Mouse (Mus musculus) bone marrow macrophage, adult 2 months (primary cell): Measurements from ENCODE around the gene Asb18. TPM values are rescaled to one million over a fixed set of nuclear protein-coding genes. Genes with fewer than 3 reads are reported as not detected.

Source experiments
- H3K27ac ChIP-seq: 2 replicates; pipeline ENCODE4 v1.5.1; 2012; ENCODE audit warnings: low read depth, low read length; ENCODE audit not compliant: insufficient read depth
- H3K4me1 ChIP-seq: 2 replicates; pipeline ENCODE4 v1.6.1; 2012; ENCODE audit warnings: low read length; ENCODE audit not compliant: control insufficient read depth, insufficient read depth
- H3K4me3 ChIP-seq: 2 replicates; pipeline ENCODE4 v1.5.1; 2012; ENCODE audit warnings: mild to moderate bottlenecking, low read length, moderate library complexity; ENCODE audit not compliant: insufficient read depth
- CTCF ChIP-seq: IDR thresholded peaks from 2 replicates; pipeline ENCODE4 v1.5.1; 2012; ENCODE audit warnings: low read depth, mild to moderate bottlenecking, low read length, moderate library complexity
- POLR2A ChIP-seq: IDR thresholded peaks from 2 replicates; pipeline ENCODE4 v1.6.1; 2012; ENCODE audit warnings: mild to moderate bottlenecking, low read depth, low read length, borderline replicate concordance
- polyA plus RNA-seq: library from polyadenylated mRNA; stranded (reverse); fragments of >200 nt; gene quantifications from 2 replicates; pipeline ENCODE4 v1.2.4, GENCODE M21; 2012; ENCODE audit not compliant: missing spikeins, insufficient read depth, insufficient read length

The Asb18 gene
- polyA plus RNA-seq, 1 experiment = not detected

GRCm38 (mm10) chr1:89929181-89929580 is 85.3 kb downstream of the Asb18 start:
- Histone ChIP-seq H3K27ac (no peak overlapping the region), H3K4me3 (no peak overlapping the region), H3K4me1 (no peaks in the 10 kb centered on the region; the same call in 1 of the 2 replicates)
- no peak for TF ChIP-seq CTCF
- TF ChIP-seq POLR2A = no peak

- no peaks in the 10 kb centered on the region; the same call in 1 of the 2 replicates for H3K4me1 ChIP-seq
- H3K4me3 ChIP-seq = no peak overlapping the region
- TF ChIP-seq CTCF (no peak), POLR2A (no peak)
Observed at GRCm38 (mm10) chr1:89928676-89929075, 85.8 kb downstream of the Asb18 start.

GRCm38 (mm10) chr1:89927061-89927661 is 87.3 kb downstream of the Asb18 start:
- no peak for TF ChIP-seq POLR2A
- Histone ChIP-seq H3K4me1 (no peaks in the 10 kb centered on the region; the same call in 1 of the 2 replicates), H3K27ac (no peak overlapping the region), H3K4me3 (peak overlapping the region; percentile 62)

More at GRCm38 (mm10) chr1:89928676-89929075, 85.8 kb downstream of the Asb18 start:
- no peak overlapping the region for H3K27ac ChIP-seq

- no peaks in the 10 kb centered on the region; the same call in 1 of the 2 replicates for H3K4me1 ChIP-seq
- H3K4me3 ChIP-seq = peak overlapping the region; percentile 62
- TF ChIP-seq POLR2A = no peak
- TF ChIP-seq CTCF = no peak
- H3K27ac ChIP-seq = no peak overlapping the region
Observed at GRCm38 (mm10) chr1:89926583-89927060, 87.8 kb downstream of the Asb18 start.

GRCm38 (mm10) chr1:89925501-89926190 is 88.8 kb downstream of the Asb18 start:
- no peaks in the 10 kb centered on the region; the same call in 1 of the 2 replicates for H3K4me1 ChIP-seq
- H3K4me3 ChIP-seq = no peak overlapping the region
- TF ChIP-seq CTCF (no peak), POLR2A (no peak)
- no peak overlapping the region for H3K27ac ChIP-seq

GRCm38 (mm10) chr1:89923642-89924020 is 90.8 kb downstream of the Asb18 start:
- H3K4me1 ChIP-seq = no peaks in the 10 kb centered on the region
- TF ChIP-seq POLR2A = no peak
- no peak for TF ChIP-seq CTCF
- H3K27ac ChIP-seq = no peak overlapping the region
- no peak overlapping the region for H3K4me3 ChIP-seq

GRCm38 (mm10) chr1:89922883-89923641 is 91.4 kb downstream of the Asb18 start:
- TF ChIP-seq POLR2A = no peak
- TF ChIP-seq CTCF = no peak
- no peak overlapping the region for H3K27ac ChIP-seq
- H3K4me1 ChIP-seq = no peaks in the 10 kb centered on the region
- H3K4me3 ChIP-seq = no peak overlapping the region

GRCm38 (mm10) chr1:89922282-89922681 is 92.2 kb downstream of the Asb18 start:
- Histone ChIP-seq H3K27ac (no peak overlapping the region), H3K4me3 (no peak overlapping the region), H3K4me1 (no peaks in the 10 kb centered on the region)
- no peak for TF ChIP-seq POLR2A
- TF ChIP-seq CTCF = no peak

GRCm38 (mm10) chr1:89921806-89922205 is 92.7 kb downstream of the Asb18 start:
- Histone ChIP-seq H3K27ac (no peak overlapping the region), H3K4me3 (no peak overlapping the region), H3K4me1 (no peaks in the 10 kb centered on the region)
- no peak for TF ChIP-seq POLR2A

GRCm38 (mm10) chr1:89919206-89919605 is 95.3 kb downstream of the Asb18 start:
- TF ChIP-seq CTCF = no peak
- no peak for TF ChIP-seq POLR2A
- Histone ChIP-seq H3K4me1 (no peaks in the 10 kb centered on the region), H3K4me3 (no peak overlapping the region), H3K27ac (no peak overlapping the region)
